Mouse (Mus musculus): Measurements from ENCODE around the gene Fam171b. TPM values are rescaled to one million over a fixed set of nuclear protein-coding genes. Genes with fewer than 3 reads are reported as not detected.

The Fam171b gene
- polyA plus RNA-seq, 1 experiment from 2014 or later: 58.9 TPM

DNA sequence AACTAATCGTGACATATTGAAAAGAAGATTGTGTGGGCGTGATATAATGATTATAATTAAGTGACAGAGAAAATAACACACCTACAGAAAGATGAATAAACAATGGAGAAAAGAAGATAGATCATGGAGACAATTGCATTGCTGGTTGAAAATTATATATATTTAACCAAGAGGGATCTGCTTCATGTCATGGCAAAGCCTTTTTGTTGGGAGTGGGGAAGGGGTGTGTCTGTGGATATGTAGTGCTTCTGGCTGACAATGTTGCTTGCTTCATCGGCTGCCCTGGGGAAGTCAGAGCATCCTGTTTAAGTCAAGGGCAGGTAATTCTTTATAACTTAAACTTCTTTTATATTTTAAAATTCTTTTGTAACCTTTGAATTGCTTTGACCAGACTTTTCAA, 36.1 kb downstream of the Fam171b start:
- DNase-seq (ENCODE audit: low spot score) (no peak), ATAC-seq (replicated peaks; ENCODE audit: low FRiP score) (no peak)
- 86% methylated on average over 3 of the region's 3 CpGs for WGBS
- no peaks in the 10 kb centered on the region; the same call in 1 of the 2 replicates for H3K4me1 ChIP-seq (replicated peaks; ENCODE audit: control insufficient read depth, insufficient read depth, low read length)
- H3K9me3 ChIP-seq (ENCODE audit: control insufficient read depth, low read length): no peaks in the 10 kb centered on the region
- H3K4me3 ChIP-seq (ENCODE audit: low read depth, low read length): no peak overlapping the region
- no peaks in the 10 kb centered on the region for H3K27me3 ChIP-seq (ENCODE audit: control insufficient read depth, insufficient read depth, low read length)
- H3K36me3 ChIP-seq (ENCODE audit: control insufficient read depth, insufficient read depth, low read length): no peaks in the 10 kb centered on the region; the same call in 1 of the 2 replicates
- no peak overlapping the region for H3K27ac ChIP-seq (ENCODE audit: low read depth, low read length)
- no peak overlapping the region for H3K9ac ChIP-seq (ENCODE audit: low read length)
- H3K4me2 ChIP-seq (ENCODE audit: low read depth, low read length, severe bottlenecking): no peak overlapping the region

- H3K36me3 ChIP-seq (ENCODE audit: control insufficient read depth, insufficient read depth, low read length): no peaks in the 10 kb centered on the region; the same call in 1 of the 2 replicates
- 90% methylated on average over 10 of the region's 10 CpGs for WGBS
- ATAC-seq (replicated peaks; ENCODE audit: low FRiP score) (no peak), DNase-seq (ENCODE audit: low spot score) (no peak)
- no peaks in the 10 kb centered on the region for H3K9me3 ChIP-seq (ENCODE audit: control insufficient read depth, low read length)
- no peak overlapping the region for H3K4me2 ChIP-seq (ENCODE audit: low read depth, low read length, severe bottlenecking)
- H3K9ac ChIP-seq (ENCODE audit: low read length): no peak overlapping the region
- no peak overlapping the region for H3K27ac ChIP-seq (ENCODE audit: low read depth, low read length)
- H3K4me1 ChIP-seq (replicated peaks; ENCODE audit: control insufficient read depth, insufficient read depth, low read length): no peaks in the 10 kb centered on the region
- no peak overlapping the region for H3K4me3 ChIP-seq (ENCODE audit: low read depth, low read length)
- no peaks in the 10 kb centered on the region for H3K27me3 ChIP-seq (ENCODE audit: control insufficient read depth, insufficient read depth, low read length)
These were observed 41.0 kb downstream of the Fam171b start for GRCm38 (mm10) chr2:83853423-83853822.

DNA sequence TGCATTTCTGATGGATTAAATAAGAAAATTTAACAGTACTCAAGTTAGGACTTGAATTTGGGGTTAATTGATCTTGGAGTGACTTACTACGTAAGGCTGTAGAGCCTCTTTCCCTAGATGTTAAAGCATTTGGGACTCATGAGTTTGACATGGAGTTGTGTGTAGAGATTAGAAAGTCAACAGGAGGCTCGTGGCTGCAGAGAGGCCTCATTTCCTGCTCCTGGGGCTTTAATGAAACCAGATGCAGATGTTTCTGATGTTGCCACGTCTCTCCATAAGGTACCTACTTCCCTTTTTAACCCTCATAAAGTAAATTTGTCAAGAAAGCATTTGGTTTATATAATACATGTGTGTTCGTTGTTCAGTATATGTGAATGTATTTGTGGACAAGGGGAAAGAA, 43.8 kb downstream of the Fam171b start:
- Histone ChIP-seq H3K9ac (ENCODE audit: low read length) (no peak overlapping the region), H3K27me3 (ENCODE audit: control insufficient read depth, insufficient read depth, low read length) (no peaks in the 10 kb centered on the region), H3K4me3 (ENCODE audit: low read depth, low read length) (no peak overlapping the region), H3K27ac (ENCODE audit: low read depth, low read length) (no peak overlapping the region), H3K4me2 (ENCODE audit: low read depth, low read length, severe bottlenecking) (no peak overlapping the region), H3K9me3 (ENCODE audit: control insufficient read depth, low read length) (no peaks in the 10 kb centered on the region), H3K36me3 (ENCODE audit: control insufficient read depth, insufficient read depth, low read length) (no peaks in the 10 kb centered on the region; the same call in 1 of the 2 replicates), H3K4me1 (replicated peaks; ENCODE audit: control insufficient read depth, insufficient read depth, low read length) (no peaks in the 10 kb centered on the region)
- no peak for ATAC-seq (replicated peaks; ENCODE audit: low FRiP score)
- 70% methylated on average over 4 of the region's 4 CpGs for WGBS
- DNase-seq (ENCODE audit: low spot score): no peak

DNA sequence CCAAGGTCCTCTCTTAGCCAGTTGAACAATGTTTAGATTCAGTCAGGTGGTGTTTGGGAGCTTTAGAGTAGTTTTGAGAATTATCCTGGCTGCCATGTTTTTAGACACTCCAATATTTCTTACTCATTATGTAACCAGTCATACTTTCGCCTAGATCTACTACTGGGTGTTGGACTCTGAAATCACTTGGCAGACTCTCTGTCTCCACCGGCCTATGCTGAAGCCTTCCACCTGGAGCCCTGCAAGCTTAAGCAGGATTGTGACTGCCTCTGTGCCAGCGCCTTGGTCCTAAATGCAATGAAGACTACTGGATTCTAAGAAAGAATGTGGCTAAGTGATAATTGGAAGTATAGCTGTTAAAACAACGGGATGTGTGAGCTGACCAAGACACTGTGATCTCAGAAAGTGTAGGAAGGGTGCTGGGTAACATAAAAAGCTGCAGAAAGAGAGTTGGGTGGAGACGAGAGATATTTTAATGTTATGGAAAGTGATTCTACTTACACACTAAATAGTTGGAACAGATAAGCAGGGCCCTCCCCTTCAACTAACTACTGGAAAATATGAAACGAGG, 71.5 kb downstream of the Fam171b start:
- Histone ChIP-seq H3K27me3 (ENCODE audit: control insufficient read depth, insufficient read depth, low read length) (no peaks in the 10 kb centered on the region), H3K9ac (ENCODE audit: low read length) (no peak overlapping the region), H3K27ac (ENCODE audit: low read depth, low read length) (no peak overlapping the region), H3K4me2 (ENCODE audit: low read depth, low read length, severe bottlenecking) (no peak overlapping the region), H3K4me1 (replicated peaks; ENCODE audit: control insufficient read depth, insufficient read depth, low read length) (no peaks in the 10 kb centered on the region), H3K4me3 (ENCODE audit: low read depth, low read length) (no peak overlapping the region), H3K9me3 (ENCODE audit: control insufficient read depth, low read length) (no peaks in the 10 kb centered on the region), H3K36me3 (ENCODE audit: control insufficient read depth, insufficient read depth, low read length) (peaks cover 6% of the 10 kb centered on the region; the same call in 1 of the 2 replicates)
- DNase-seq (ENCODE audit: low spot score): no peak
- WGBS: 87% methylated on average over 6 of the region's 6 CpGs
- ATAC-seq (replicated peaks; ENCODE audit: low FRiP score): no peak

DNA sequence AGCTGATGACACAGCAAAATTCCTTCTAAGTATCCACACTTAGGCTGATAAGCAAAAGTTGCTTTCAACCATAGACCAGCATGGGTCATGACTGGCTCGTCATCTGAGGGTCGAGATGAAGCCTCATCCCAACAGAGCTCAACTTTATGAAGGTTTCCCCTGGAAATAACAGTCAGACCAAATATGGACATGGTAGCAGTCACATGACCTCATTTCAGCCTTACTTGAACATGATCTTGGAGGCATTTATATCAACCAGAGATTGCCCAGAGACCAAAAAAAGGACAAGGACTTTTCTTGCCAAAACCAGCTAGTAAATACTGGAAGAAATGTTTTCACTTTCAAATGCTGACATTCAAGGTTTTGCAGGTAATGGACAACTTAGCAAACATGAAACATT, 81.3 kb downstream of the Fam171b start:
- H3K4me1 ChIP-seq (replicated peaks; ENCODE audit: control insufficient read depth, insufficient read depth, low read length): no peaks in the 10 kb centered on the region
- no peak overlapping the region for H3K4me3 ChIP-seq (ENCODE audit: low read depth, low read length)
- no peak overlapping the region for H3K4me2 ChIP-seq (ENCODE audit: low read depth, low read length, severe bottlenecking)
- 85% methylated on average over 2 of the region's 2 CpGs for WGBS
- DNase-seq (ENCODE audit: low spot score) (no peak), ATAC-seq (replicated peaks; ENCODE audit: low FRiP score) (no peak)
- H3K27me3 ChIP-seq (ENCODE audit: control insufficient read depth, insufficient read depth, low read length): no peaks in the 10 kb centered on the region
- H3K36me3 ChIP-seq (ENCODE audit: control insufficient read depth, insufficient read depth, low read length): no peaks in the 10 kb centered on the region
- no peak overlapping the region for H3K9ac ChIP-seq (ENCODE audit: low read length)
- no peaks in the 10 kb centered on the region for H3K9me3 ChIP-seq (ENCODE audit: control insufficient read depth, low read length)
- H3K27ac ChIP-seq (ENCODE audit: low read depth, low read length): no peak overlapping the region

DNA sequence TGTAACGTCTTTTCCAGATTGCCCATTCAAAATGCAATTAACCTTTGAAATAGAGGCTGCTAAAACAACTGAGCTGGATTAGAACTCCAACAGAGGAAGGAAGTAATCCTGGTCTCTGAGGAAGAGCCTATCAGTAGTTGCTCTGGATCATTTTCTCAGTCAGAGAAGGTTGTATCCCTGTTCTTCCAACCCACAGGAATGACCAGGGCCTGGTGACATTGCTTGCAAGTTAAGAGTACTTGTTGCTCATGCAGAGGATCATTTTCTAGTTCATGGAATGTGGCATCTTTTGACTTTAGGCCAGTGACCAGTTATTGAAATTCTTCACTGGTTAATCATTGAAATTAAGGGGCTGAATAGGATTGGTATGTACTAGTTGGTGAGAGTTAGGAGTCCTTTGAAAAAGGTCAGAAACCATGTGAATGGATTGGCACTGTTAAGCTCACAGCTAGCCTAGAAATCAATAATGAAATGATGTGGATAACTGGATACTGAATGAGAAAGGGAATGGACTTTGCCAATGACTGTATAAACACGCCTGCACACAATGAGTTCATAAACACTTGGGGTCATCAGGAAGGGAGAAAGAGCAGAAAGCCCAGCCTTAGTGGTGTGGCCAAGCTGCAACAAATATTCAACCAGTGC, 89.6 kb downstream of the Fam171b start:
- no peak overlapping the region for H3K4me2 ChIP-seq (ENCODE audit: low read depth, low read length, severe bottlenecking)
- ATAC-seq (replicated peaks; ENCODE audit: low FRiP score) (no peak), DNase-seq (ENCODE audit: low spot score) (no peak)

DNA sequence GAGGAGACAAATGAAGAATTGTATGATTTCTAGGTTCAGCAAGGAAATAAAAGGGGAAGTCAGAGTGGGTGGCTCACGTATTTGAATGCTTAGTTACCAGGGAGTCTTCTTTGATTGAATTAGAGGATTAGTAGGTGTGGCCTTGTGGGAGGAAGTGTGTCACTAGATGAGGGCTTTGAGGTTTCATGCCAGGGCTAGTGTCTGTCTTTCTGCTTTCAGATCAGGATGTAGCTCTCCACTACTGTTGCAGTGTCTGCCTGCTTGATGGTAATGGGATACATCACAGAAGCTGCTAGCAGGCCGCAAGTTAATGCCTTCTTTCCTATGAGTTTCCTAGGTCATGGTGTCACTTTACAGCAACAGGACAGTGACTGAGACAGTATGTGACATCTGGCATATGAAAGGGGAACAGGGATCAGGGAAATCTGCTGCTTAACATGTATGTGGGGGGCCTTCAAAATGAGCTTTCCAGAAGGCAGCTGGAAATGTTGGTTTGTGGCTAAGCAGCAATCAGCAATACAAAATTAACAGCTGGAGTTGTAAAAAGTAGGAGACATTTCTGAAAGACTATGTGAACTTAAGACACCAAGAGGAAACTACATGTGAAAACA, 117.1 kb downstream of the Fam171b start:
- H3K27me3 ChIP-seq (ENCODE audit: control insufficient read depth, insufficient read depth, low read length): no peaks in the 10 kb centered on the region
- no peak overlapping the region for H3K4me3 ChIP-seq (ENCODE audit: low read depth, low read length)
- no peak overlapping the region for H3K27ac ChIP-seq (ENCODE audit: low read depth, low read length)
- ATAC-seq (replicated peaks; ENCODE audit: low FRiP score) (0 out of 2 replicates have a peak, but pooled peaks have one; percentile 24), DNase-seq (ENCODE audit: low spot score) (no peak)
- WGBS: 39% methylated on average over 2 of the region's 2 CpGs
- H3K4me2 ChIP-seq (ENCODE audit: low read depth, low read length, severe bottlenecking): no peak overlapping the region
- H3K4me1 ChIP-seq (replicated peaks; ENCODE audit: control insufficient read depth, insufficient read depth, low read length): no peaks in the 10 kb centered on the region
- no peaks in the 10 kb centered on the region for H3K9me3 ChIP-seq (ENCODE audit: control insufficient read depth, low read length)
- H3K9ac ChIP-seq (ENCODE audit: low read length): no peak overlapping the region
- H3K36me3 ChIP-seq (ENCODE audit: control insufficient read depth, insufficient read depth, low read length): no peaks in the 10 kb centered on the region

More for the DNA sequence above, 89.6 kb downstream of the Fam171b start:
- Histone ChIP-seq H3K27ac (ENCODE audit: low read depth, low read length) (no peak overlapping the region), H3K36me3 (ENCODE audit: control insufficient read depth, insufficient read depth, low read length) (no peaks in the 10 kb centered on the region), H3K27me3 (ENCODE audit: control insufficient read depth, insufficient read depth, low read length) (no peaks in the 10 kb centered on the region), H3K9me3 (ENCODE audit: control insufficient read depth, low read length) (no peaks in the 10 kb centered on the region), H3K4me3 (ENCODE audit: low read depth, low read length) (no peak overlapping the region), H3K4me1 (replicated peaks; ENCODE audit: control insufficient read depth, insufficient read depth, low read length) (no peaks in the 10 kb centered on the region), H3K9ac (ENCODE audit: low read length) (no peak overlapping the region)
- 67% methylated on average over 2 of the region's 2 CpGs for WGBS

Data from forebrain, embryonic 11.5 days (tissue).